Mouse (Mus musculus): Measurements from ENCODE around the gene Hist1h2ab. TPM values are rescaled to one million over a fixed set of nuclear protein-coding genes. Genes with fewer than 3 reads are reported as not detected.

The Hist1h2ab gene
- polyA plus RNA-seq, 2 experiments: 39.0 to 40.4 TPM

DNA sequence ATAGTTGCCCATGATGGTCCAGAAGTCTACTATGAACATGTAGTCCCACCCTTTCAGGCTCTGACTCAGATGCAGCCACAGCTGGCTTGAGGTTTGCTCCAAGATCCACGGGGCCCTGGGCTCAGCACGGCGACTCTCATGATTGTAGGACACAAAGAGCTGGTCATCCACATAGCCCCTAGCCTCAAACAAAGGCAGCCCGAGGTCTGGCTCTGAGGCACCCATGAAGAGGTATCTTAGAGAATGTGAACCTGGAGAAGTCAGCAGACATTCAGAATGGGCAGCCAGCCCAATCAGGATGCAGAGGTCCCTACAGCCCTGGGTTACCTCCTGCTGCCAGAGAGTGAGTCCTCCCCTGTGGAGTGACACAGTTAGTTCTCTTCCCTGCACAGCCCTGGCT lies 42.9 kb upstream of the Hist1h2ab start:
- H3K27ac ChIP-seq (replicated peaks; ENCODE audit: low read depth, low read length): no peak overlapping the region
- H3K36me3 ChIP-seq (ENCODE audit: control insufficient read depth, insufficient read depth, low read length): no peaks in the 10 kb centered on the region
- no peak for TF ChIP-seq POLR2A (IDR thresholded peaks at IDR 0.05; ENCODE audit: borderline replicate concordance, extremely low read depth, insufficient read depth, insufficient read length)
- H3K9me3 ChIP-seq (ENCODE audit: control insufficient read depth, low read length): no peaks in the 10 kb centered on the region
- H3K4me2 ChIP-seq (replicated peaks; ENCODE audit: low read depth, low read length, severe bottlenecking): no peak overlapping the region
- DNase-seq (ENCODE audit: low spot score) (no peak), ATAC-seq (ENCODE audit: low FRiP score, low read depth) (no peak)
- peaks cover 10% of the 10 kb centered on the region for H3K4me1 ChIP-seq (ENCODE audit: control insufficient read depth, insufficient read depth, low read length)
- H3K4me3 ChIP-seq (replicated peaks; ENCODE audit: low read length): no peak overlapping the region
- H3K9ac ChIP-seq (ENCODE audit: low read depth, low read length, severe bottlenecking): no peak overlapping the region
- 80% methylated on average over 4 of the region's 4 CpGs for WGBS
- no peaks in the 10 kb centered on the region for H3K27me3 ChIP-seq (ENCODE audit: control insufficient read depth, insufficient read depth, low read length)

- ATAC-seq (ENCODE audit: low FRiP score, low read depth) (no peak), DNase-seq (ENCODE audit: low spot score) (no peak)
- no peak for TF ChIP-seq POLR2A (IDR thresholded peaks at IDR 0.05; ENCODE audit: borderline replicate concordance, extremely low read depth, insufficient read depth, insufficient read length)
- 62% methylated on average over 4 of the region's 4 CpGs for WGBS
- no peaks in the 10 kb centered on the region for H3K27me3 ChIP-seq (ENCODE audit: control insufficient read depth, insufficient read depth, low read length)
- peaks cover 10% of the 10 kb centered on the region for H3K4me1 ChIP-seq (ENCODE audit: control insufficient read depth, insufficient read depth, low read length)
- H3K4me3 ChIP-seq (replicated peaks; ENCODE audit: low read length): no peak overlapping the region
- no peaks in the 10 kb centered on the region for H3K36me3 ChIP-seq (ENCODE audit: control insufficient read depth, insufficient read depth, low read length)
- no peaks in the 10 kb centered on the region for H3K9me3 ChIP-seq (ENCODE audit: control insufficient read depth, low read length)
- no peak overlapping the region for H3K27ac ChIP-seq (replicated peaks; ENCODE audit: low read depth, low read length)
- no peak overlapping the region for H3K4me2 ChIP-seq (replicated peaks; ENCODE audit: low read depth, low read length, severe bottlenecking)
- no peak overlapping the region for H3K9ac ChIP-seq (ENCODE audit: low read depth, low read length, severe bottlenecking)
These were observed 42.3 kb upstream of the Hist1h2ab start for GRCm38 (mm10) chr13:23708654-23709053.

- Histone ChIP-seq H3K4me3 (replicated peaks; ENCODE audit: low read length) (peak overlapping the region; percentile 39), H3K4me2 (replicated peaks; ENCODE audit: low read depth, low read length, severe bottlenecking) (peak overlapping the region; percentile 64), H3K9me3 (ENCODE audit: control insufficient read depth, low read length) (no peaks in the 10 kb centered on the region), H3K9ac (ENCODE audit: low read depth, low read length, severe bottlenecking) (peak overlapping the region; percentile 57), H3K27me3 (ENCODE audit: control insufficient read depth, insufficient read depth, low read length) (no peaks in the 10 kb centered on the region), H3K4me1 (ENCODE audit: control insufficient read depth, insufficient read depth, low read length) (peaks cover 10% of the 10 kb centered on the region), H3K27ac (replicated peaks; ENCODE audit: low read depth, low read length) (no peak overlapping the region), H3K36me3 (ENCODE audit: control insufficient read depth, insufficient read depth, low read length) (no peaks in the 10 kb centered on the region)
- 16% methylated on average over 15 of the region's 15 CpGs for WGBS
- no peak for TF ChIP-seq POLR2A (IDR thresholded peaks at IDR 0.05; ENCODE audit: borderline replicate concordance, extremely low read depth, insufficient read depth, insufficient read length)
- no peak for DNase-seq (ENCODE audit: low spot score)
- peak; percentile 21; the same call in 1 of the 2 replicates for ATAC-seq (ENCODE audit: low FRiP score, low read depth)
These were observed 41.1 kb upstream of the Hist1h2ab start for GRCm38 (mm10) chr13:23709714-23710373.

GRCm38 (mm10) chr13:23710374-23711089 lies 40.4 kb upstream of the Hist1h2ab start, which contains the start of gene Hfe:
Gene Hfe, minus strand, starts transcription at chr13:23710854.
- H3K4me1 ChIP-seq (ENCODE audit: control insufficient read depth, insufficient read depth, low read length): peaks cover 10% of the 10 kb centered on the region
- H3K27ac ChIP-seq (replicated peaks; ENCODE audit: low read depth, low read length): no peak within 1 kb of the TSS; the same call in 1 of the 2 replicates
- 2% methylated on average over 17 of the region's 17 CpGs for WGBS
- no peaks in the 10 kb centered on the region for H3K27me3 ChIP-seq (ENCODE audit: control insufficient read depth, insufficient read depth, low read length)
- H3K9ac ChIP-seq (ENCODE audit: low read depth, low read length, severe bottlenecking): peak within 1 kb of the TSS; percentile 57
- no peak for TF ChIP-seq POLR2A (IDR thresholded peaks at IDR 0.05; ENCODE audit: borderline replicate concordance, extremely low read depth, insufficient read depth, insufficient read length)
- H3K36me3 ChIP-seq (ENCODE audit: control insufficient read depth, insufficient read depth, low read length): no peaks in the 10 kb centered on the region
- H3K4me3 ChIP-seq (replicated peaks; ENCODE audit: low read length): peak within 1 kb of the TSS; percentile 39
- peak within 1 kb of the TSS; percentile 64 for H3K4me2 ChIP-seq (replicated peaks; ENCODE audit: low read depth, low read length, severe bottlenecking)
- peak; percentile 36 for DNase-seq (ENCODE audit: low spot score)
- H3K9me3 ChIP-seq (ENCODE audit: control insufficient read depth, low read length): no peaks in the 10 kb centered on the region
- ATAC-seq (ENCODE audit: low FRiP score, low read depth): peak; percentile 42; the same call in 1 of the 2 replicates

DNA sequence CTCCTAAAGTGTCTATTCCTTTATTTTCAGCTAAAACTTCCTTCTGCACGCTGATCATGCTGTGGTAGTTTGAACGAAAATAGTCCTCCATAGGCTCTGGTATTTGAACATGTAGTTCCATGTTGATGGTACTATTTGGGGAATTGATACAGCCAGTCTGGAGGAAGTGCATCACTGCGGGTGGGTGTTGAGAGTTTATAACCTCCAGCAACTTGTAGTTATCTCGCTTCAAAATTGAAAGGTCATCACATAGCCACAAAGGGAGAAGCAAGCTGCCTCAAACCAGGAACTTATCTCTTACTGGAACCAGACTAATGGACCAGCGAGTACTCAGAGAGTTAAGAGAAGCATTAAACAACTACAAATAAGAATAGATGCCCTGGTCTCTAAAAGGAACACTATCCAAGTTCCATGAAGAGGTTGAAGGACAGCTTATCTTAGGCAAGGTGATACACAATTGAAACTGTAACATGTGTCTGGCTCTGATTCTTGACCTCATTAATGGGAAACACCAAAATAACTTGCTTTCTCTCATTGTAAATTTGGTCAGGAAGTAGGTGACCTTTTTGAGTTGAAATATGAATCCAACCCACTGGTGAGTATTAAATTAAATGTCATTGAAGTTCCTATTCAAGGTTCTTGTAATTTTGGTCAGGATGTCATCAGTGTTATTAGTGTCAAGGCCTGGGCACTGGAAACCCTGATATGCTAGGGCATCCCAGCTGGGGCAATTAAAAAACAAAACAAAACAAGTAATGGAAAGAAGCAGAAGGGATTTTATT lies 34.5 kb upstream of the Hist1h2ab start:
- no peaks in the 10 kb centered on the region for H3K36me3 ChIP-seq (ENCODE audit: control insufficient read depth, insufficient read depth, low read length)
- no peak overlapping the region for H3K27ac ChIP-seq (replicated peaks; ENCODE audit: low read depth, low read length)
- ATAC-seq (ENCODE audit: low FRiP score, low read depth): no peak
- DNase-seq (ENCODE audit: low spot score): no peak
- no peaks in the 10 kb centered on the region for H3K27me3 ChIP-seq (ENCODE audit: control insufficient read depth, insufficient read depth, low read length)
- H3K4me1 ChIP-seq (ENCODE audit: control insufficient read depth, insufficient read depth, low read length): 0 out of 2 replicates have a peak, but pooled peaks cover 5% of the 10 kb centered on the region
- H3K9ac ChIP-seq (ENCODE audit: low read depth, low read length, severe bottlenecking): no peak overlapping the region
- no peak overlapping the region for H3K4me2 ChIP-seq (replicated peaks; ENCODE audit: low read depth, low read length, severe bottlenecking)
- WGBS: 83% methylated on average over 5 of the region's 5 CpGs
- no peak overlapping the region for H3K4me3 ChIP-seq (replicated peaks; ENCODE audit: low read length)
- H3K9me3 ChIP-seq (ENCODE audit: control insufficient read depth, low read length): no peaks in the 10 kb centered on the region
- TF ChIP-seq POLR2A (IDR thresholded peaks at IDR 0.05; ENCODE audit: borderline replicate concordance, extremely low read depth, insufficient read depth, insufficient read length): no peak

Measured in limb, embryonic 14.5 days (tissue).